Mouse (Mus musculus): ENCODE results near the gene Ptov1. TPM values are rescaled to one million over a fixed set of nuclear protein-coding genes. Genes with fewer than 3 reads are reported as not detected.

Ptov1 gene
- polyA plus RNA-seq, 1 experiment from 2014 or later, result 412 TPM

- ATAC-seq (replicated peaks; ENCODE audit: low FRiP score, low read depth) (no peak), DNase-seq (ENCODE audit: low spot score) (no peak)
- 84% methylated on average over 2 of the region's 2 CpGs for WGBS
- H3K36me3 ChIP-seq (ENCODE audit: insufficient read depth, low read length), result peaks cover 51% of the 10 kb centered on the region
- TF ChIP-seq CTCF (IDR thresholded peaks at IDR 0.05; ENCODE audit: low read depth), result no peak
- H3K9me3 ChIP-seq (replicated peaks; ENCODE audit: low read length), result no peaks in the 10 kb centered on the region
- no peak overlapping the region for H3K27ac ChIP-seq
- H3K27me3 ChIP-seq (ENCODE audit: insufficient read depth, low read length), result no peaks in the 10 kb centered on the region
- no peak overlapping the region for H3K9ac ChIP-seq (ENCODE audit: low read depth, low read length)
- H3K4me3 ChIP-seq (replicated peaks; ENCODE audit: low read depth, low read length), result no peak overlapping the region
- H3K4me2 ChIP-seq (ENCODE audit: low read length), result no peak overlapping the region
- no peaks in the 10 kb centered on the region for H3K4me1 ChIP-seq (replicated peaks; ENCODE audit: insufficient read depth, low read length)
These were observed 44.8 kb upstream of the Ptov1 start for GRCm38 (mm10) chr7:44914396-44914795.

- H3K4me1 ChIP-seq (replicated peaks; ENCODE audit: insufficient read depth, low read length), result no peaks in the 10 kb centered on the region
- H3K27ac ChIP-seq, result no peak overlapping the region
- H3K4me2 ChIP-seq (ENCODE audit: low read length), result no peak overlapping the region
- no peak overlapping the region for H3K4me3 ChIP-seq (replicated peaks; ENCODE audit: low read depth, low read length)
- peaks cover 84% of the 10 kb centered on the region for H3K36me3 ChIP-seq (ENCODE audit: insufficient read depth, low read length)
- DNase-seq (ENCODE audit: low spot score) (no peak), ATAC-seq (replicated peaks; ENCODE audit: low FRiP score, low read depth) (no peak)
- no peaks in the 10 kb centered on the region for H3K9me3 ChIP-seq (replicated peaks; ENCODE audit: low read length)
- 84% methylated on average over 15 of the region's 15 CpGs for WGBS
- no peaks in the 10 kb centered on the region for H3K27me3 ChIP-seq (ENCODE audit: insufficient read depth, low read length)
- no peak for TF ChIP-seq CTCF (IDR thresholded peaks at IDR 0.05; ENCODE audit: low read depth)
- no peak overlapping the region for H3K9ac ChIP-seq (ENCODE audit: low read depth, low read length)
These were observed 39.3 kb upstream of the Ptov1 start for GRCm38 (mm10) chr7:44908706-44909476.

GRCm38 (mm10) chr7:44905430-44905829 is 35.8 kb upstream of the Ptov1 start:
- Histone ChIP-seq H3K27me3 (ENCODE audit: insufficient read depth, low read length) (no peaks in the 10 kb centered on the region), H3K27ac (no peak overlapping the region), H3K4me1 (replicated peaks; ENCODE audit: insufficient read depth, low read length) (peaks cover 9% of the 10 kb centered on the region; the same call in 1 of the 2 replicates), H3K9ac (ENCODE audit: low read depth, low read length) (no peak overlapping the region), H3K36me3 (ENCODE audit: insufficient read depth, low read length) (peaks cover 72% of the 10 kb centered on the region), H3K4me2 (ENCODE audit: low read length) (no peak overlapping the region), H3K4me3 (replicated peaks; ENCODE audit: low read depth, low read length) (no peak overlapping the region), H3K9me3 (replicated peaks; ENCODE audit: low read length) (no peaks in the 10 kb centered on the region)
- TF ChIP-seq CTCF (IDR thresholded peaks at IDR 0.05; ENCODE audit: low read depth), result no peak
- ATAC-seq (replicated peaks; ENCODE audit: low FRiP score, low read depth), result no peak
- DNase-seq (ENCODE audit: low spot score), result no peak
- 86% methylated on average over 20 of the region's 20 CpGs for WGBS

- Histone ChIP-seq H3K9ac (ENCODE audit: low read depth, low read length) (peak overlapping the region; percentile 37; the same call in 1 of the 2 replicates), H3K9me3 (replicated peaks; ENCODE audit: low read length) (no peaks in the 10 kb centered on the region), H3K4me1 (replicated peaks; ENCODE audit: insufficient read depth, low read length) (peaks cover 25% of the 10 kb centered on the region), H3K36me3 (ENCODE audit: insufficient read depth, low read length) (peaks cover 31% of the 10 kb centered on the region), H3K27me3 (ENCODE audit: insufficient read depth, low read length) (no peaks in the 10 kb centered on the region), H3K27ac (peak overlapping the region; percentile 70), H3K4me3 (replicated peaks; ENCODE audit: low read depth, low read length) (peak overlapping the region; percentile 23), H3K4me2 (ENCODE audit: low read length) (peak overlapping the region; percentile 58)
- TF ChIP-seq CTCF (IDR thresholded peaks at IDR 0.05; ENCODE audit: low read depth), result peak; percentile 57
- DNase-seq (ENCODE audit: low spot score), result peak; percentile 83
- ATAC-seq (replicated peaks; ENCODE audit: low FRiP score, low read depth), result peak; percentile 42
- WGBS, result 21% methylated on average over 21 of the region's 21 CpGs
These were observed 31.7 kb upstream of the Ptov1 start for GRCm38 (mm10) chr7:44901230-44901722.

- Histone ChIP-seq H3K9ac (ENCODE audit: low read depth, low read length) (no peak overlapping the region), H3K4me1 (replicated peaks; ENCODE audit: insufficient read depth, low read length) (peaks cover 25% of the 10 kb centered on the region), H3K27me3 (ENCODE audit: insufficient read depth, low read length) (no peaks in the 10 kb centered on the region), H3K4me3 (replicated peaks; ENCODE audit: low read depth, low read length) (no peak overlapping the region), H3K9me3 (replicated peaks; ENCODE audit: low read length) (no peaks in the 10 kb centered on the region), H3K27ac (peak overlapping the region; percentile 70), H3K36me3 (ENCODE audit: insufficient read depth, low read length) (peaks cover 25% of the 10 kb centered on the region), H3K4me2 (ENCODE audit: low read length) (no peak overlapping the region)
- TF ChIP-seq CTCF (IDR thresholded peaks at IDR 0.05; ENCODE audit: low read depth), result no peak
- WGBS, result 79% methylated on average over 11 of the region's 11 CpGs
- peak; percentile 40 for ATAC-seq (replicated peaks; ENCODE audit: low FRiP score, low read depth)
- DNase-seq (ENCODE audit: low spot score), result no peak
These were observed 31.0 kb upstream of the Ptov1 start for GRCm38 (mm10) chr7:44900632-44901031.

GRCm38 (mm10) chr7:44898607-44899006 is 29.0 kb upstream of the Ptov1 start:
- H3K4me3 ChIP-seq (replicated peaks; ENCODE audit: low read depth, low read length), result no peak overlapping the region
- TF ChIP-seq CTCF (IDR thresholded peaks at IDR 0.05; ENCODE audit: low read depth), result peak; percentile 54
- H3K36me3 ChIP-seq (ENCODE audit: insufficient read depth, low read length), result peaks cover 5% of the 10 kb centered on the region; the same call in 1 of the 2 replicates
- WGBS, result 35% methylated on average over 19 of the region's 19 CpGs
- peak overlapping the region; percentile 3; the same call in 1 of the 2 replicates for H3K4me2 ChIP-seq (ENCODE audit: low read length)
- ATAC-seq (replicated peaks; ENCODE audit: low FRiP score, low read depth), result peak; percentile 11
- peaks cover 25% of the 10 kb centered on the region for H3K4me1 ChIP-seq (replicated peaks; ENCODE audit: insufficient read depth, low read length)
- no peak overlapping the region for H3K9ac ChIP-seq (ENCODE audit: low read depth, low read length)
- no peak for DNase-seq (ENCODE audit: low spot score)
- H3K9me3 ChIP-seq (replicated peaks; ENCODE audit: low read length), result no peaks in the 10 kb centered on the region
- no peak overlapping the region for H3K27ac ChIP-seq
- no peaks in the 10 kb centered on the region for H3K27me3 ChIP-seq (ENCODE audit: insufficient read depth, low read length)

All from kidney, postnatal 0 days (tissue).